Mouse (Mus musculus) liver, embryonic 15.5 days (tissue): ENCODE measurements around the gene Ucp3. TPM values are rescaled to one million over a fixed set of nuclear protein-coding genes. Genes with fewer than 3 reads are reported as not detected.

Experiments used
- ATAC-seq: fragments of 200-750 bp; cut with Nextera tagmentation; 2 replicates; pipeline ENCODE4 v1.8.0; 2017; ENCODE audit warnings: moderate number of reproducible peaks, mild to moderate bottlenecking, moderate library complexity; ENCODE audit not compliant: insufficient read depth
- H3K27ac ChIP-seq: fragments of 300-500 bp; sonication (generic); replicated peaks from 2 replicates; pipeline ENCODE4 v1.5.1; 2015; ENCODE audit warnings: mild to moderate bottlenecking, inconsistent platforms
- H3K27me3 ChIP-seq: fragments of 300-500 bp; sonication (generic); 2 replicates; pipeline ENCODE4 v1.6.1; 2015; ENCODE audit warnings: mild to moderate bottlenecking, inconsistent platforms
- H3K36me3 ChIP-seq: fragments of 300-500 bp; sonication (generic); replicated peaks from 2 replicates; pipeline ENCODE4 v1.6.1; 2015; ENCODE audit warnings: moderate library complexity, mild to moderate bottlenecking, inconsistent platforms
- H3K4me1 ChIP-seq: fragments of 300-500 bp; sonication (generic); replicated peaks from 2 replicates; pipeline ENCODE4 v1.6.1; 2015; ENCODE audit warnings: inconsistent platforms
- H3K4me2 ChIP-seq: fragments of 300-500 bp; sonication (generic); 2 replicates; pipeline ENCODE4 v1.6.1; 2015; ENCODE audit warnings: moderate library complexity, mild to moderate bottlenecking, inconsistent platforms
- H3K4me3 ChIP-seq: fragments of 300-500 bp; sonication (generic); replicated peaks from 2 replicates; pipeline ENCODE4 v1.5.1; 2015; ENCODE audit warnings: mild to moderate bottlenecking, inconsistent platforms
- H3K9ac ChIP-seq: fragments of 300-500 bp; sonication (generic); 2 replicates; pipeline ENCODE4 v1.6.1; 2015; ENCODE audit warnings: moderate library complexity, mild to moderate bottlenecking, inconsistent platforms
- H3K9me3 ChIP-seq: fragments of 300-500 bp; sonication (generic); replicated peaks from 2 replicates; pipeline ENCODE4 v1.6.1; 2016; ENCODE audit warnings: inconsistent platforms
- WGBS: fragments of 180-500 bp; shearing (Covaris S2); methylation state at CpG from one replicate; pipeline ENCODE4 v1.1.7; 2015; ENCODE audit warnings: mixed read lengths; ENCODE audit not compliant: insufficient replicate concordance; 5-methylcytosine and 5-hydroxymethylcytosine counted together
- polyA plus RNA-seq: library from polyadenylated mRNA; unstranded; fragments of >200 nt; fragmentation: Nextera tagmentation; extraction: Ambion mirVana; gene quantifications from 2 replicates; pipeline ENCODE4 v1.2.1, GENCODE M21; 2015

The Ucp3 gene
- polyA plus RNA-seq, 1 experiment from 2014 or later = 0.06 TPM

GRCm38 (mm10) chr7:100520663-100521285 lies 48.0 kb downstream of the Ucp3 start:
- H3K36me3 ChIP-seq = no peaks in the 10 kb centered on the region
- no peak overlapping the region for H3K4me3 ChIP-seq
- 0 out of 2 replicates have a peak, but pooled peaks cover 4% of the 10 kb centered on the region for H3K27me3 ChIP-seq
- no peak overlapping the region for H3K9ac ChIP-seq
- H3K4me1 ChIP-seq = 0 out of 2 replicates have a peak, but pooled peaks cover 2% of the 10 kb centered on the region
- no peaks in the 10 kb centered on the region for H3K9me3 ChIP-seq
- no peak for ATAC-seq
- 16% methylated on average over 10 of the region's 10 CpGs for WGBS
- H3K27ac ChIP-seq = no peak overlapping the region
- H3K4me2 ChIP-seq = no peak overlapping the region

GRCm38 (mm10) chr7:100522222-100522621 lies 49.4 kb downstream of the Ucp3 start:
- 0 out of 2 replicates have a peak, but pooled peaks cover 4% of the 10 kb centered on the region for H3K27me3 ChIP-seq
- H3K4me2 ChIP-seq = no peak overlapping the region
- H3K27ac ChIP-seq = no peak overlapping the region
- H3K36me3 ChIP-seq = no peaks in the 10 kb centered on the region
- 69% methylated on average over 3 of the region's 3 CpGs for WGBS
- no peak for ATAC-seq
- no peak overlapping the region for H3K4me3 ChIP-seq
- no peak overlapping the region for H3K9ac ChIP-seq
- no peaks in the 10 kb centered on the region for H3K9me3 ChIP-seq
- 0 out of 2 replicates have a peak, but pooled peaks cover 2% of the 10 kb centered on the region for H3K4me1 ChIP-seq

GRCm38 (mm10) chr7:100524669-100525068 lies 51.9 kb downstream of the Ucp3 start:
- no peak overlapping the region for H3K27ac ChIP-seq
- H3K27me3 ChIP-seq = 0 out of 2 replicates have a peak, but pooled peaks cover 4% of the 10 kb centered on the region
- H3K9me3 ChIP-seq = no peaks in the 10 kb centered on the region
- no peak for ATAC-seq
- no peaks in the 10 kb centered on the region for H3K36me3 ChIP-seq
- H3K9ac ChIP-seq = no peak overlapping the region
- no peak overlapping the region for H3K4me3 ChIP-seq
- 0 out of 2 replicates have a peak, but pooled peaks cover 2% of the 10 kb centered on the region for H3K4me1 ChIP-seq
- no peak overlapping the region for H3K4me2 ChIP-seq
- 27% methylated on average over 8 of the region's 8 CpGs for WGBS

- WGBS = 81% methylated on average over 5 of the region's 5 CpGs
- Histone ChIP-seq H3K9me3 (no peaks in the 10 kb centered on the region), H3K4me3 (no peak overlapping the region), H3K4me1 (peaks cover 15% of the 10 kb centered on the region), H3K9ac (no peak overlapping the region), H3K27me3 (no peaks in the 10 kb centered on the region), H3K4me2 (no peak overlapping the region), H3K36me3 (no peaks in the 10 kb centered on the region), H3K27ac (no peak overlapping the region)
- ATAC-seq = no peak
Measured at GRCm38 (mm10) chr7:100530766-100531165, 58.0 kb downstream of the Ucp3 start.

GRCm38 (mm10) chr7:100533503-100533902 lies 60.7 kb downstream of the Ucp3 start:
- Histone ChIP-seq H3K4me3 (peak overlapping the region; percentile 3; the same call in 1 of the 2 replicates), H3K36me3 (no peaks in the 10 kb centered on the region), H3K4me2 (peak overlapping the region; percentile 26; the same call in 1 of the 2 replicates), H3K27me3 (no peaks in the 10 kb centered on the region), H3K4me1 (peaks cover 37% of the 10 kb centered on the region), H3K27ac (peak overlapping the region; percentile 74; the same call in 1 of the 2 replicates), H3K9ac (no peak overlapping the region), H3K9me3 (no peaks in the 10 kb centered on the region)
- WGBS = 30% methylated on average over 2 of the region's 2 CpGs
- ATAC-seq = no peak

- Histone ChIP-seq H3K4me3 (no peak overlapping the region), H3K9me3 (no peaks in the 10 kb centered on the region), H3K27ac (no peak overlapping the region), H3K27me3 (no peaks in the 10 kb centered on the region), H3K36me3 (peaks cover 5% of the 10 kb centered on the region), H3K9ac (no peak overlapping the region), H3K4me1 (peaks cover 40% of the 10 kb centered on the region), H3K4me2 (no peak overlapping the region)
- WGBS = 54% methylated on average over 3 of the region's 3 CpGs
- no peak for ATAC-seq
Measured at GRCm38 (mm10) chr7:100534216-100534615, 61.4 kb downstream of the Ucp3 start.

- H3K27ac ChIP-seq = no peak overlapping the region
- H3K36me3 ChIP-seq = peaks cover 19% of the 10 kb centered on the region
- H3K4me2 ChIP-seq = peak overlapping the region; percentile 80
- 40% methylated on average over 2 of the region's 2 CpGs for WGBS
- no peak overlapping the region for H3K9ac ChIP-seq
- ATAC-seq = no peak
- no peaks in the 10 kb centered on the region for H3K27me3 ChIP-seq
- no peaks in the 10 kb centered on the region for H3K9me3 ChIP-seq
- H3K4me3 ChIP-seq = no peak overlapping the region
- H3K4me1 ChIP-seq = peaks cover 39% of the 10 kb centered on the region
Measured at GRCm38 (mm10) chr7:100535831-100536230, 63.0 kb downstream of the Ucp3 start.

Other genes with a start within 250 kb of the Ucp3 start
- 1.4 and 1.8 TPM in 2 replicates for gene Pgm2l1, start 245.6 kb upstream of the Ucp3 start, polyA plus RNA-seq
- gene P4ha3, start 187.5 kb upstream of the Ucp3 start, polyA plus RNA-seq = 1.0 and 1.2 TPM in 2 replicates
- 8.7 and 9.8 TPM in 2 replicates for gene C2cd3, start 100.8 kb upstream of the Ucp3 start, polyA plus RNA-seq
- gene Ppme1, start 100.7 kb upstream of the Ucp3 start, polyA plus RNA-seq = 24.1 and 32.7 TPM in 2 replicates
- gene Ucp2, start 20.3 kb downstream of the Ucp3 start, polyA plus RNA-seq = 734 and 787 TPM in 2 replicates
- gene Dnajb13, start 42.0 kb downstream of the Ucp3 start, polyA plus RNA-seq = 2.9 and 3.8 TPM in 2 replicates
- 11.5 and 12.3 TPM in 2 replicates for gene Coa4, start 64.1 kb downstream of the Ucp3 start, polyA plus RNA-seq
- gene Rab6a, start 134.4 kb downstream of the Ucp3 start, polyA plus RNA-seq = 39.1 TPM in 2 replicates
- gene Mrpl48, start 135.3 kb downstream of the Ucp3 start, polyA plus RNA-seq = 34.0 and 41.3 TPM in 2 replicates
- gene Plekhb1, start 189.4 kb downstream of the Ucp3 start, polyA plus RNA-seq = 0.38 and 0.51 TPM in 2 replicates
- 5.0 and 5.3 TPM in 2 replicates for gene Fam168a, start 233.6 kb downstream of the Ucp3 start, polyA plus RNA-seq